Mouse (Mus musculus): ENCODE data around the gene Sdr42e1. TPM values are rescaled to one million over a fixed set of nuclear protein-coding genes. Genes with fewer than 3 reads are reported as not detected.

Sdr42e1 gene
- polyA plus RNA-seq, 1 experiment, result 7.4 TPM

GRCm38 (mm10) chr8:117670461-117670860, 3.0 kb downstream of the Sdr42e1 start:
- TF ChIP-seq CTCF (IDR thresholded peaks at IDR 0.05; ENCODE audit: extremely low read depth, insufficient read length, insufficient replicate concordance, low read depth, low read length) (no peak), POLR2A (IDR thresholded peaks at IDR 0.05; ENCODE audit: low read depth, low read length) (no peak)
- H3K27me3 ChIP-seq (ENCODE audit: control insufficient read depth, insufficient read depth, low read length), result no peaks in the 10 kb centered on the region
- WGBS, result 16% methylated on average over 11 of the region's 11 CpGs
- no peak overlapping the region for H3K4me3 ChIP-seq (ENCODE audit: low read depth, low read length)
- H3K4me1 ChIP-seq (ENCODE audit: control insufficient read depth, insufficient read depth, insufficient read length, low read length), result peaks cover 24% of the 10 kb centered on the region
- H3K27ac ChIP-seq (ENCODE audit: insufficient read depth, low read depth, low read length), result peak overlapping the region; percentile 75; the same call in 1 of the 2 replicates
- H3K36me3 ChIP-seq (ENCODE audit: control insufficient read depth, insufficient read depth, low read length), result peaks cover 6% of the 10 kb centered on the region; the same call in 1 of the 2 replicates

DNA sequence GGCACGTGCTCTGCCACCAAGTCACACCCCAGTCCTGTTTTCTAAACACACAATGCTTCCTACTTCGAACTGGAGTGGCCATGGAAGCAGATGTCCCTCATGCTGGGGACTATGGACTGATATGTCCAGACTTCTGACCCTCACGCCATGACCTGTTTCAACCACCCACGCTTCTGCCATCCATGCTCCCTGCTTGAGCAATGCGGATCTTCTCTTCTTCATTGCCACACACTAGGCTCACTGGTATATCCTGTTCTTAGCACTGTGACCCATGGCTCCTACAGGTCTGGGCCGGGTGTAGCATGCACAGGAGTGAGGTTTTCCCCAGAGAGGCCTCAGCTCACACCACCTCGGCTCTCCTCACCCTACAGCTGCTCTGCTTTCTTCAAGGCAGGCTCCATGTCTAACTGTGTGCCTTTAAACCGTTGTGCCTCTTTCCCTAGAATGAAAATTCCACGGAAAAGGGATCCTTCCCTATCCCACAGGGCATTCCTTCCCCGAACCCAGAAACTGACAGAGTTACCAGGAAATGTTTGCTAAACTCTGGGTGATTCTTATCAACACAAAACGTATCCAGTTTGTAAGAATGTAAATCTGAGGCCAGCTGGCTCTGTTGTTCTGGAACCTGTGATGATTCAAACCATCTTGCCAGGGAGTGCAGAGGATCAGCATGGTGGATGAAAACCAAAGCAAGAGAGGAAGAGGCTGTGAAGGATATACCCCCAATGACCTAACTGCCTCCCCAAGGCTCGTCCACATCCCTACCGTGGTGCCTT, 6.0 kb downstream of the Sdr42e1 start:
- Histone ChIP-seq H3K36me3 (ENCODE audit: control insufficient read depth, insufficient read depth, low read length) (peaks cover 23% of the 10 kb centered on the region), H3K4me3 (ENCODE audit: low read depth, low read length) (no peak overlapping the region), H3K27me3 (ENCODE audit: control insufficient read depth, insufficient read depth, low read length) (no peaks in the 10 kb centered on the region), H3K27ac (ENCODE audit: insufficient read depth, low read depth, low read length) (no peak overlapping the region), H3K4me1 (ENCODE audit: control insufficient read depth, insufficient read depth, insufficient read length, low read length) (peaks cover 21% of the 10 kb centered on the region)
- WGBS, result 44% methylated on average over 13 of the region's 13 CpGs
- no peak for TF ChIP-seq CTCF (IDR thresholded peaks at IDR 0.05; ENCODE audit: extremely low read depth, insufficient read length, insufficient replicate concordance, low read depth, low read length)
- no peak for TF ChIP-seq POLR2A (IDR thresholded peaks at IDR 0.05; ENCODE audit: low read depth, low read length)

DNA sequence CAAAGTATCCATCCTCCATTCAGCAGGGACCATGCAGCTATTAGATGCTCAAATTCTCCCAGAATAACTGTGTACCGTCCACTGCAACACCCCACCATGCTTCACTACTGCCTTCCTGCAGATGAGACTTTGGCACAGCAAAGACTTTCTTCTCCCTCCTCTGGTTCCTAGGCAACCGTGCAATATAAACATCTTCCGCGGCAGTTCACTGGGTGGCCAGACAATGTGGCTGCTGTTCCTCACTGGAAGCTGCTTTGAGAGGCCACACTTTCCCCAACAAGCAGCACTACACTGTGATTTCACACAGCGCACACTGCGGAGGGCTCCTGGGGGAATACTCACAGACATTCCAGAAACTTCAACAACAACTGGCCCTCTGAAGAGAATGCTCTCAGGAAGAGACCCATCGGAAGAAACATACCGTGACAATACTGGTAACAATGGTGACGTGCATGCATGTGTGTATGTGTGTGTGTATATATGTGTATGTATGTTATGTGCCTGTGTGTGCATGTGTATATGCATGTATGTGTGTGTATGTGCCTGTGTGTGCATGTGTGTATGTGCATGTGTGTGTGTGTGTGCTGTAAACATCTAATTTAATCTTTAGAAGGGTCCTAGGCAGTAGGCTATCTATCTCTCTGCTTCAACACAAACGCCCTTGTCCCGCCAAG, 13.0 kb downstream of the Sdr42e1 start:
- TF ChIP-seq CTCF (IDR thresholded peaks at IDR 0.05; ENCODE audit: extremely low read depth, insufficient read length, insufficient replicate concordance, low read depth, low read length), result no peak
- 28% methylated on average over 11 of the region's 11 CpGs for WGBS
- Histone ChIP-seq H3K4me3 (ENCODE audit: low read depth, low read length) (no peak overlapping the region), H3K36me3 (ENCODE audit: control insufficient read depth, insufficient read depth, low read length) (peaks cover 19% of the 10 kb centered on the region), H3K27me3 (ENCODE audit: control insufficient read depth, insufficient read depth, low read length) (no peaks in the 10 kb centered on the region), H3K4me1 (ENCODE audit: control insufficient read depth, insufficient read depth, insufficient read length, low read length) (peaks cover 3% of the 10 kb centered on the region; the same call in 1 of the 2 replicates), H3K27ac (ENCODE audit: insufficient read depth, low read depth, low read length) (no peak overlapping the region)

DNA sequence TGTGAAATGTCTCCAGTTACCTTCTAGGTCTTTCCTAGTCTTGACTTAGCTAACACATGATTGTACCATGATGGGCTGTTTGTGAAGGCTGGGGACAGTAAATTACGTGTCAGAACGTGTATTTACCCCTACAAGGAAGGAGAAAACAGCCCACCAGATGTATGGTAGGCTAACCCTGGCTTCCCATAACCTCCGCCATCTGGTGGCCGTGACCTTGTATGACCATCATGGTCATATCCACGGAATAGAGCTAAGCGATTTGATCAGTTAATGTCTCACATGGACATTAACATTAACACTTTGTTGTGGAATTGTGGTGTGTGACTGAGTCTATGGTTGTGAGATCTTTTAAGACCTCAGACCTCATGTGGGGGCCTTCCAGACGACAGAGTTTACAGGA, 14.5 kb downstream of the Sdr42e1 start:
- Histone ChIP-seq H3K36me3 (ENCODE audit: control insufficient read depth, insufficient read depth, low read length) (peaks cover 16% of the 10 kb centered on the region), H3K27ac (ENCODE audit: insufficient read depth, low read depth, low read length) (no peak overlapping the region), H3K27me3 (ENCODE audit: control insufficient read depth, insufficient read depth, low read length) (no peaks in the 10 kb centered on the region), H3K4me3 (ENCODE audit: low read depth, low read length) (no peak overlapping the region), H3K4me1 (ENCODE audit: control insufficient read depth, insufficient read depth, insufficient read length, low read length) (peaks cover 3% of the 10 kb centered on the region; the same call in 1 of the 2 replicates)
- WGBS, result 69% methylated on average over 7 of the region's 7 CpGs
- TF ChIP-seq POLR2A (IDR thresholded peaks at IDR 0.05; ENCODE audit: low read depth, low read length), result no peak
- TF ChIP-seq CTCF (IDR thresholded peaks at IDR 0.05; ENCODE audit: extremely low read depth, insufficient read length, insufficient replicate concordance, low read depth, low read length), result no peak

DNA sequence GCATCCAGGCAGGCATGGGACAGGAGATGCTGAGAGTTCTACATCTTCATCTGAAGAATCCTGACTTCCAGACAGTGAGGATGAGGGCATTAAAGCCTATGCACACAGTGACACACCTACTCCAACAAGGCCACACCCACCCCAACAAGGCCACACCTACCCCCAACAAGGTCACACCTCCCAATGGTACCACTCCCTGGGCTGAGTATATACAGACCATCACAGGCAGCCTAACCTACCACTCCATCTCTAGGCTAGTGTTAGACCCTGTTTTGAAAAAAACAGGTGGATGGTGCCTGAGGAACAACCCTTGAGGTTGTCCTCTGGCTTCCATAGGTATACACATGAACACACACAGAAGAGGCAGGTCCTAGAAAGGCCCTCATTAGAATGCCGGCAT, 21.2 kb downstream of the Sdr42e1 start:
- Histone ChIP-seq H3K27me3 (ENCODE audit: control insufficient read depth, insufficient read depth, low read length) (no peaks in the 10 kb centered on the region), H3K27ac (ENCODE audit: insufficient read depth, low read depth, low read length) (peak overlapping the region; percentile 4; the same call in 1 of the 2 replicates), H3K4me1 (ENCODE audit: control insufficient read depth, insufficient read depth, insufficient read length, low read length) (peaks cover 18% of the 10 kb centered on the region; the same call in 1 of the 2 replicates), H3K36me3 (ENCODE audit: control insufficient read depth, insufficient read depth, low read length) (no peaks in the 10 kb centered on the region), H3K4me3 (ENCODE audit: low read depth, low read length) (no peak overlapping the region)
- TF ChIP-seq POLR2A (IDR thresholded peaks at IDR 0.05; ENCODE audit: low read depth, low read length), result no peak
- no peak for TF ChIP-seq CTCF (IDR thresholded peaks at IDR 0.05; ENCODE audit: extremely low read depth, insufficient read length, insufficient replicate concordance, low read depth, low read length)
- 71% methylated on average over 1 of the region's 1 CpGs for WGBS

DNA sequence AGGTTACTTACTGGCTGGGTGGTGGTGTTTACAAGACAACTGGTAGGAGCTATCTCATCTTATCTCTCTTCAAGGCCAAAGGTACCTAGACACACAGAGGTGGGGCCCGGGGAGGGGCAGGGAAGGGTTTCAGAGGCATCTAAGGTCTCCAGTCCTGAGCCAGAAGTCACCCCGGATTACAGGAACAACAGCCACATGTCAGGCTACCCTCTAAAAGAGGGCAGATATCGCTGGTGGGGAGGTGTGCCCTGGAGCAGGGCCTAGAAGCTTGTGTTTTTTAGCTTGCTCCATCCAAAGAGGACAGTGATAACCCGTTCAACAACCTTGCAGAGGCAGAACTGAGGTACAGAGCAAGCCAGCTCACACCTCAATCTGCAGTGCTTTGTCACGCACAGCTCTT, 27.0 kb downstream of the Sdr42e1 start:
- Histone ChIP-seq H3K27me3 (ENCODE audit: control insufficient read depth, insufficient read depth, low read length) (no peaks in the 10 kb centered on the region), H3K27ac (ENCODE audit: insufficient read depth, low read depth, low read length) (peak overlapping the region; percentile 97), H3K4me3 (ENCODE audit: low read depth, low read length) (no peak overlapping the region), H3K36me3 (ENCODE audit: control insufficient read depth, insufficient read depth, low read length) (no peaks in the 10 kb centered on the region), H3K4me1 (ENCODE audit: control insufficient read depth, insufficient read depth, insufficient read length, low read length) (peaks cover 20% of the 10 kb centered on the region; the same call in 1 of the 2 replicates)
- WGBS, result 29% methylated on average over 5 of the region's 5 CpGs
- TF ChIP-seq CTCF (IDR thresholded peaks at IDR 0.05; ENCODE audit: extremely low read depth, insufficient read length, insufficient replicate concordance, low read depth, low read length) (no peak), POLR2A (IDR thresholded peaks at IDR 0.05; ENCODE audit: low read depth, low read length) (no peak)

GRCm38 (mm10) chr8:117646020-117646419, 27.5 kb downstream of the Sdr42e1 start:
- 9% methylated on average over 2 of the region's 2 CpGs for WGBS
- H3K27ac ChIP-seq (ENCODE audit: insufficient read depth, low read depth, low read length), result peak overlapping the region; percentile 97

More at GRCm38 (mm10) chr8:117646020-117646419, 27.5 kb downstream of the Sdr42e1 start:
- TF ChIP-seq POLR2A (IDR thresholded peaks at IDR 0.05; ENCODE audit: low read depth, low read length) (no peak), CTCF (IDR thresholded peaks at IDR 0.05; ENCODE audit: extremely low read depth, insufficient read length, insufficient replicate concordance, low read depth, low read length) (peak; percentile 64; the same call in 1 of the 2 replicates)
- no peak overlapping the region for H3K4me3 ChIP-seq (ENCODE audit: low read depth, low read length)
- peaks cover 20% of the 10 kb centered on the region; the same call in 1 of the 2 replicates for H3K4me1 ChIP-seq (ENCODE audit: control insufficient read depth, insufficient read depth, insufficient read length, low read length)
- H3K27me3 ChIP-seq (ENCODE audit: control insufficient read depth, insufficient read depth, low read length), result no peaks in the 10 kb centered on the region
- no peaks in the 10 kb centered on the region for H3K36me3 ChIP-seq (ENCODE audit: control insufficient read depth, insufficient read depth, low read length)
